In the genomic region with DNA sequence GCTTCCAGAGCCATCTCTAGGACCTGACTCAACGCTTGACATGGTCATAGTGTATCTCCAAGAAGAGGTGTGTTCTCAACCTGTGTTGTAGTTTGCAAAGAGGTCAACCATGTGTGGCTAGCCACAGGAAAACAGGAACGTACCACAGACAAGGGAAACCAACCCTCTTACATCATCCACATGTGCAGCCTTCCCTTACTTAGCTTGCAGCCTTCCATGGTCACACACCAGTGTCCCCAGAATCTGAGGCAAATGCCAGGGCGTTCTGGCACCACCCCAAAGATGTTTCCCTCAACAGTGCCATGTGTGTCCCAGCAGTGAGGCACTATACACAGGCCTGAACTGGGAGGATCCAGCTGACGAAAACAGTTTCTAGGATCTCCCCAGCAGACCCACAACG, we compare ENCODE assay signal across 10 mouse cellular contexts. TPM values are rescaled to one million over a fixed set of nuclear protein-coding genes. Genes with fewer than 3 reads are reported as not detected.
A peak's percentile ranks its signal among the peaks of the same experiment; 100 is the strongest.
DNase-seq lines count a peak whose midpoint lies in the region; ATAC-seq and TF ChIP-seq lines count a peak whose summit lies in the region.
"Had no signal": no experiment of that assay in that cellular context is flagged by ENCODE, and none has a peak within 500 bp of the region (broad histone marks: within the 10 kb centered on the region; RNA-seq: fewer than 3 reads in every experiment).

No protein-coding gene starts in this region.

- no peak for ATAC-seq in limb, embryonic 11.5 days (ENCODE audit: insufficient number of reproducible peaks, low FRiP score, low TSS enrichment, low read depth)

- peak overlapping the region; percentile 31; the same call in 1 of the 2 replicates for H3K27ac ChIP-seq in gastrocnemius, adult 2 months
- H3K27ac ChIP-seq in limb, embryonic 11.5 days (replicated peaks; ENCODE audit: low read depth, low read length) = no peak overlapping the region
- H3K27ac ChIP-seq: heart, embryonic 13.5 days; stomach, embryonic 15.5 days had no signal

- H3K36me3 ChIP-seq in limb, embryonic 11.5 days (ENCODE audit: control insufficient read depth, insufficient read depth, low read length) = no peaks in the 10 kb centered on the region
- H3K36me3 ChIP-seq: stomach, embryonic 15.5 days had no signal

- no peaks in the 10 kb centered on the region for H3K27me3 ChIP-seq in limb, embryonic 11.5 days (ENCODE audit: control insufficient read depth, insufficient read depth, low read length)
- H3K27me3 ChIP-seq: heart, embryonic 13.5 days; stomach, embryonic 15.5 days had no signal

- H3K9me3 ChIP-seq in limb, embryonic 11.5 days (ENCODE audit: control insufficient read depth, low read length) = no peaks in the 10 kb centered on the region
- H3K9me3 ChIP-seq: heart, embryonic 13.5 days; stomach, embryonic 15.5 days had no signal

- no peak for DNase-seq in gastrocnemius, adult 2 months
- no peak for DNase-seq in gastrocnemius, postnatal 36 days
- peak; percentile 21 for DNase-seq in lung, postnatal 10 days
- DNase-seq in lung, postnatal 14 days = no peak
- DNase-seq in limb, embryonic 11.5 days (ENCODE audit: low spot score) = no peak
- no peak for DNase-seq in adrenal gland, adult 2 months
- DNase-seq in urinary bladder, postnatal 4 days (ENCODE audit: low spot score in 2 of 2) = no peak
- DNase-seq: thymus, postnatal 36 days had no signal

- WGBS in limb, embryonic 11.5 days = 91% methylated on average over 5 of the region's 5 CpGs

- peak overlapping the region; percentile 22; the same call in 1 of the 2 replicates for H3K9ac ChIP-seq in limb, embryonic 11.5 days (ENCODE audit: low read length)
- H3K9ac ChIP-seq: heart, embryonic 13.5 days; stomach, embryonic 15.5 days had no signal

- H3K4me1 ChIP-seq in limb, embryonic 11.5 days (ENCODE audit: control insufficient read depth, insufficient read depth, low read length) = peaks cover 13% of the 10 kb centered on the region

- intact Hi-C loops in gastrocnemius, adult 2 months (cut with DNase I) = no loop called here
- intact Hi-C loops in gastrocnemius, postnatal 36 days (cut with DNase I) = no loop called here

- no peak for TF ChIP-seq CTCF in gastrocnemius, adult 2 months (IDR thresholded peaks at IDR 0.05)

- no peak overlapping the region for H3K4me3 ChIP-seq in gastrocnemius, adult 2 months
- no peak overlapping the region for H3K4me3 ChIP-seq in limb, embryonic 11.5 days (ENCODE audit: low read depth, low read length)
- H3K4me3 ChIP-seq: heart, embryonic 13.5 days; stomach, embryonic 15.5 days had no signal

- no peak overlapping the region for H3K4me2 ChIP-seq in limb, embryonic 11.5 days (ENCODE audit: low read depth, severe bottlenecking)
- H3K4me2 ChIP-seq: stomach, embryonic 15.5 days had no signal

RNA-seq across cellular contexts. Expression of a gene that starts 9.3 kb away (rescaled TPM):
- total RNA-seq in gastrocnemius, adult 2 months (2021) = 1 to 10 TPM; 3.5 to 3.6 TPM
- 1 to 10 TPM; 2.7 TPM for total RNA-seq in gastrocnemius, postnatal 36 days (2021)
- polyA plus RNA-seq in limb, embryonic 11.5 days (2014; fragmentation: Nextera tagmentation; extraction: Ambion mirVana) = 47.6 and 47.7 TPM in 2 replicates
- total RNA-seq in adrenal gland, adult 2 months (2021) = 10 to 100 TPM; 11.8 to 17.3 TPM
- 20.3 and 23.4 TPM in 2 replicates for polyA plus RNA-seq in adrenal gland, adult 2 months (2012; rRNA removed)
